Mouse (Mus musculus): ENCODE measurements around the gene Gucy2d. TPM values are rescaled to one million over a fixed set of nuclear protein-coding genes. Genes with fewer than 3 reads are reported as not detected.

The Gucy2d gene
- polyA plus RNA-seq, 1 experiment from 2014 or later = 0.05 TPM

DNA sequence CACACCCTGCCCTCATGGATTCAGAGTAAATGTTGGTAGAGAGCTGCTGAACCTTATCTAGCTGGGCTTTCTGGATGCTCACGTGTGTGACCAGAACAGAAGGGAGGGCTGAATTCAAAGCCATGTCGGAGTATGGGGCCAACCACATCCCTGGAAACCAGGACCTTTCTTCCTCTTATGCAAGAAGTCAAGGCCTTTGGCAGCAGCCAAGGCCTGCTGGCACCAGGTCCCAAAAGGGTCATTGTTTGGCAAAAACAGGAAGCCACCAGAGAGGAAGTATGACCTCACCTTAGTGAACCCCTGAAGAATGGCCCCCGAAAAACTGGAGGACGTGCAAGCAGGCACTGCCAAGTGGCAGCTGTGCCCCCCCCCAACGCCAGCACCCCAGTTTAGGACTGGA, 82.4 kb downstream of the Gucy2d start:
- Histone ChIP-seq H3K4me1 (peaks cover 14% of the 10 kb centered on the region), H3K36me3 (no peaks in the 10 kb centered on the region), H3K9me3 (replicated peaks) (no peaks in the 10 kb centered on the region), H3K27me3 (ENCODE audit: low read depth, poor library complexity, severe bottlenecking) (no peaks in the 10 kb centered on the region), H3K4me3 (no peak overlapping the region), H3K27ac (no peak overlapping the region)
- no peak for DNase-seq (ENCODE audit: low spot score)
- whole genome bisulfite sequencing = 85% methylated on average over 5 of the region's 5 CpGs

DNA sequence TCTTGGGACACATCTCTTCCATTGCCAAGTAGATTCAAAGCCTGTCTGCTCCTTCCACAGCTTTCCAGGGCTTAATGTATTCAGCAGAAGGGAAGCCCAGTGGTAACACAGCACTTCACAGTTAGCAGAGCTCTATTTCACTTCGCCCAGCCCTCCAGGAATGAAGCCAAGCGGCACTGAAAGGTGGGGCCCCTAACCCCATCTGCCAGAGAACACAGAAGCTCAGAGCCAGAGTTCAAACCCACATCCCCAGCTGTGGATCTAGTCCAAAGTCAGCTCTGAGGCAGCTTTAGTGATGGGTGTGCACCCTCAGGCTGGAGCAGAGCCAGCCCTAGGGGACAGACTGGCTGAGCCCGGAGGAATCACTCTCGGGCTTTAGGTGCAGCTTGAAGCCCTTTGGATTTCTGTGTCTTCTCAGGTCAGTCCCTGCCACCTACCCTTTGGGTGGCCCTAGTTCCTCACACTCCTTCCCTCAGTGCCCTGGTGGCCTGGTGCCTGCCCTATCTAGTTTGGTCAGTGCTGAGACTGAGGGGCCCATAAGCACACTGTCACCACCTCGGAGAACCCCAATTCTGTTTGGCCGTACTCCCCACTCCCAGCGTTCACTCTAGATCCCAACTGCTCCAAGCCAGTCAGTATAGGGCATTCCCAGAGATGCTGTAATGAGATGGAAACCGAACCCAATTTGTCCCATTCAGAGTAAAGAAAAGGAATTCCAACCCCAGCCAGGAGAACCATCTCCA, 83.0 kb downstream of the Gucy2d start:
- no peaks in the 10 kb centered on the region for H3K9me3 ChIP-seq (replicated peaks)
- no peak overlapping the region; the same call in 1 of the 2 replicates for H3K27ac ChIP-seq
- H3K4me1 ChIP-seq = peaks cover 14% of the 10 kb centered on the region
- no peak overlapping the region for H3K4me3 ChIP-seq
- DNase-seq (ENCODE audit: low spot score) = no peak
- no peaks in the 10 kb centered on the region for H3K36me3 ChIP-seq
- no peaks in the 10 kb centered on the region for H3K27me3 ChIP-seq (ENCODE audit: low read depth, poor library complexity, severe bottlenecking)
- 73% methylated on average over 8 of the region's 8 CpGs for WGBS

DNA sequence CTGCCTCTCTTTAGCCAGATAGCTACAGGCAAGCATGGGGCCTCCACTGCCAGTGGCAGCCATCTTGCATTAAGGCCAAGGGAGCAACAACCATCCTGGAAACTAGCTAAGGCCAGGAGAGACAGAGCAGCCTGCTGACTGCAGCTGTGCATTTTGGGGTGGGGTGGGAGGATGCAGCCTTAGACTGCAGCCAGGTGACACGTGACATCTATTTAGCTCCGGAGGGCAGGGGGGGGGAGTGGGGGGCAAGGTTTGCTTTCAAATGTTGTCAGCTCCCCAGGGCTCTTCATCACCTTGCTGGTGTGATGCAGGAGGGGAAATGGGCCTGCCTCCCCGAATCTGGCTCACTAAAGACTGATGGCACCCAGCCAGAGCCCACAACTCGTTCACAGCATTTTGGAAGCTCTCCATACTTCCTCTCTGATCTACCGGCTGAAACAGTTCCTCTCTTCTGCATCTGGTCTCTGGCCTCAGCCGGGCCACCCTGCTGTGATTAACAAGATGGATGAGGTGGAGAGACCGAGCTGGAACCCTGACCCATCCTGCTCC, 83.7 kb downstream of the Gucy2d start:
- DNase-seq (ENCODE audit: low spot score) = no peak
- 7% methylated on average over 7 of the region's 7 CpGs for WGBS
- no peaks in the 10 kb centered on the region for H3K27me3 ChIP-seq (ENCODE audit: low read depth, poor library complexity, severe bottlenecking)
- no peak overlapping the region; the same call in 1 of the 2 replicates for H3K27ac ChIP-seq
- peaks cover 14% of the 10 kb centered on the region for H3K4me1 ChIP-seq
- H3K9me3 ChIP-seq (replicated peaks) = no peaks in the 10 kb centered on the region
- no peaks in the 10 kb centered on the region for H3K36me3 ChIP-seq
- no peak overlapping the region for H3K4me3 ChIP-seq

DNA sequence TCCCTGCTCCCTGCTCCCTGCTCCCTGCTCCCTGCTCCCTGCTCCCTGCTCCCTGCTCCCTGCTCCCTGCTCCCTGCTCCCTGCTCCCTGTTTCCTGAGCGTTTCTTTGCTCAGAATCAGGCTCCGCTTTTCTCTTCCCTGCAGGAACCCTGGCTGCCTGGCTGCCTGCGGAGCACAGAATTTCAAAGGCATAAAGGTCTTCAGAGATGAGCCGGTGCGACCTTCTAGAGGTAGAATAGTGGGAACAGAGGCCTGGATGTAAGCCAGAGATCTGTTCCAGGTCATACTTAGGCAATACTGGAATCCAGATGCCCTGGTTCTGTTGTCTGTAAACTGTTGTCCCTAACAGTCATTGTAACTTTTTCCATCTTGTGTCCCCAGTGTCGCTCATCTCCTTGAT, 84.2 kb downstream of the Gucy2d start:
- no peak overlapping the region for H3K27ac ChIP-seq

DNA sequence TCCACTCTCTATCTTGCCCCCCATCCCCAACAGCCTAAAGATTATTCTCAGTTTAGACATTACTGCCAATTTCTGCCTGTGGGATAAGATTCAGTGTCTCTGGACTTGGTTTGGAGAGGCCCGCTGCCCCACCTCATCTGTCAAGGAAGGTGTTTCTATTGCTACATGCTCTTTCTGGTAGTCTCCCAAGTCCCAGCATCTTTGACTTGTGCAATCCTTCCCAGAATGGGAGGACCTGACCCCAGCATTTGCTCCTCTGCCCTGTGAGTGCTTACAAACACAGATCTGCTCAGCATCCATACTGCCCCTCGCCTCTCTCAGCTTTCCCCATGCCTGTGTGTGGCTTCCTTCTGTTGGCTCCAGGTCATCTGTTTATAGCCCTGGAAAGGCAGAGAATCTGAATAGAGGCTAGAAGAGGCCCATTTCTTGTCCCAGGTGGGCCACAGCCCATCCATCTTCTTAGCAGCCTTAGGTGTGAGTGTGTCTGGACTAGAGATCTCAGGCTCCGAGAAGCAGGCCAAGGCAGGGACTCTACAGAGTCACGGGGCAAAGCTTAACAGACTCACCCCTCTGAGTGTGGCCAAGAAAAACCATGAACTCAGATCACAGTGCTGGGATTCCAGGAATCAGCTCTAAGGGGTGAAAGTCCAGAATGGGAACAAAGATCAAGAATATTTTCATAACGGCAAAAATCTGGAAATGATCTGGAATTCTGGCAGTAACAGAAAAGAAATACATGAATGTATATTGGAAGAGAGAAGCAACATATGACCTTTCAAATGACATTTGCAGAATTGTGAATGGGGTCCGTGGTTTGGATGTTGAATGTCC, 84.9 kb downstream of the Gucy2d start:
- Histone ChIP-seq H3K36me3 (no peaks in the 10 kb centered on the region), H3K27me3 (ENCODE audit: low read depth, poor library complexity, severe bottlenecking) (no peaks in the 10 kb centered on the region), H3K9me3 (replicated peaks) (no peaks in the 10 kb centered on the region), H3K4me1 (peaks cover 14% of the 10 kb centered on the region), H3K27ac (no peak overlapping the region), H3K4me3 (no peak overlapping the region)
- no peak for DNase-seq (ENCODE audit: low spot score)
- 67% methylated on average over 6 of the region's 6 CpGs for WGBS

More for the DNA sequence above, 84.2 kb downstream of the Gucy2d start:
- Histone ChIP-seq H3K9me3 (replicated peaks) (no peaks in the 10 kb centered on the region), H3K4me1 (peaks cover 14% of the 10 kb centered on the region), H3K36me3 (no peaks in the 10 kb centered on the region), H3K4me3 (no peak overlapping the region), H3K27me3 (ENCODE audit: low read depth, poor library complexity, severe bottlenecking) (no peaks in the 10 kb centered on the region)
- DNase-seq (ENCODE audit: low spot score) = no peak
- 22% methylated on average over 6 of the region's 6 CpGs for WGBS

Other genes with a start within 250 kb of the Gucy2d start
- not detected in 2 replicates for gene B3gnt6, start 240.9 kb upstream of the Gucy2d start, polyA plus RNA-seq (2016; fragmentation: Nextera tagmentation; extraction: Ambion mirVana)
- gene Acer3, start 119.2 kb upstream of the Gucy2d start, polyA plus RNA-seq (2016; fragmentation: Nextera tagmentation; extraction: Ambion mirVana) = 19.0 and 23.2 TPM in 2 replicates
- gene Tsku, start 79.1 kb upstream of the Gucy2d start, polyA plus RNA-seq (2016; fragmentation: Nextera tagmentation; extraction: Ambion mirVana) = 9.5 and 11.2 TPM in 2 replicates
- gene Lrrc32, start 48.9 kb downstream of the Gucy2d start, polyA plus RNA-seq (2016; fragmentation: Nextera tagmentation; extraction: Ambion mirVana) = 2.8 and 3.6 TPM in 2 replicates
- 37.8 and 46.1 TPM in 2 replicates for gene Emsy, start 216.4 kb downstream of the Gucy2d start, polyA plus RNA-seq (2016; fragmentation: Nextera tagmentation; extraction: Ambion mirVana)